Mouse (Mus musculus) left cerebral cortex, postnatal 14 days (tissue): Measurements from ENCODE around the gene Tcf20. TPM values are rescaled to one million over a fixed set of nuclear protein-coding genes. Genes with fewer than 3 reads are reported as not detected.
"Not testable (repeated sequence)": the region's sequence is repeated elsewhere in the genome, so short reads cannot be mapped to it uniquely, and the experiment has no call there.

ENCODE experiments used
- DNase-seq, 2 experiments: peaks; one replicate each; pipeline ENCODE4 v3.0.0; 2021 to 2022; ENCODE audit warnings: low spot score in 2 of 2, mixed read lengths in 1 of 2
- intact Hi-C: fragments of 180-260 bp; cut with DNase I; formaldehyde crosslinking; loops from one replicate; pipeline ENCODE4 v1.15.1; 2025
- total RNA-seq, 2 experiments: library from RNA; stranded (reverse); gene quantifications; 2 replicates each; pipeline ENCODE4 v1.2.3; 2021

The Tcf20 gene
- total RNA-seq, 2 experiments from 2014 or later: 127 to 151 TPM

- no peak for DNase-seq
- intact Hi-C loops: no loop called here
Measured at GRCm38 (mm10) chr15:82872037-82872436, 115.6 kb downstream of the Tcf20 start.

- intact Hi-C loops, DNase-seq: not testable (repeated sequence)
Measured at GRCm38 (mm10) chr15:82866286-82866685, 121.4 kb downstream of the Tcf20 start.

GRCm38 (mm10) chr15:82863674-82864073 is 124.0 kb downstream of the Tcf20 start:
- no peak for DNase-seq
- intact Hi-C loops: no loop called here

- intact Hi-C loops: no loop called here
- peak; percentile 27 to 35 for DNase-seq
Measured at GRCm38 (mm10) chr15:82856652-82857378, 130.9 kb downstream of the Tcf20 start.

DNA sequence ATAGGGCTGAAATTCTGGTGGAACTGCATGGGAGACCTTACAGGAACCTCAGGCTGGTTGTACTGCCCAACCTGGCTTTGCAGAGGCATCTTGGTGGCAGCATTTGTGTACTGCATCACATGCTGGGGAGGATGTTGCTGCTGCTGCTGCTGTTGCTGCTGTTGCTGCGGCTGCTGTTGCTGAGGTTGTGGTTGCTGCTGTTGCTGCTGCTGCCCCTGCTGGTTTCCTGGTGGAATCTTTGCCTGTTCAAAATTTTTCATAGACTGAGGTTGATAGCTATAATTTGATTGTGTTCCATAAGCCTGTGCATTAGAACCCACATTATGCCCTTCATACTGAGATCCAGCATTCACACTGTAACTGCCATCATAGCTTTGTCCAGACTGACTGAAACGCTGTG is 131.6 kb downstream of the Tcf20 start:
- DNase-seq: peak in 1 of 2 experiments; percentile 17
- intact Hi-C loops: no loop called here

GRCm38 (mm10) chr15:82839146-82839545 is 148.5 kb downstream of the Tcf20 start:
- DNase-seq: no peak
- intact Hi-C loops: no loop called here

- intact Hi-C loops: no loop called here
- no peak for DNase-seq
Measured at GRCm38 (mm10) chr15:82829917-82830316, 157.8 kb downstream of the Tcf20 start.

DNA sequence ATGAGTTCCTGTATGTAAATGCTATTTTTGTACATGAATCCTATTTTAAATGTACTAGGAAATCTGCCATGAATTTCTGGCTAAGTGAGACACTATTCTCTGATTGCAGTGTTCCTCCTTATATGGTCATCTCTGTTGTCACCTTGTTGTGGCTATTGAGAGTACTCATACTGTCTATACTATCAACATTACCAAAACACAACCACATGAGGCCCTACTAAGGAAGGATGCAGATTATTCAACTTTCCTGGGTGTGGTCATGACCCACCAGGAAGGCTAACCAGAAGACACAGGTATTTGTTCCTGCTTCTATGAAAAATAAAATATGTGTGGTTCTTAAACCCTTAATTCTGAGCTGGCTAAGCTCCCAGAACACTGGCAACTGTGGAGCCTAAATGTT is 161.8 kb downstream of the Tcf20 start:
- intact Hi-C loops: no loop called here
- DNase-seq: no peak

DNA sequence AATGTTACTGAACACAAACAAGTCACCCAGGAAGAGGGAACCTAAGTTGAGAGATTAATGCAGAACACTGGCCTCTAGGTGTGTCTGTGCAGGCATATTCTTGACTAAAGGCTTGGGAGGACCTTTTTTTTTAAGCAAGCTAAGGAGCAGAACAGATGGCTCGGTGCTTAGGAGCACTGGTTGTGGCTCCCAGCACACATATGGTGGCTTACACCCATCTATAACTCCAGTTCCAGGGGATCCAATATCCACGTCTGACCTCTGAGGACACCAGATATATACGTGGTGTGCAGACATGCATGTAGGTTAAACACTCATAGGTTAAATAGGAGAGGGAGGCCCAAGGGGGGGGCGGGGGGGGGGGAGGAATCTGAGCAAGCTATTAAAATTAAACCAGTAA is 165.3 kb downstream of the Tcf20 start:
- intact Hi-C loops: no loop called here
- DNase-seq: no peak

GRCm38 (mm10) chr15:82821657-82822056 is 166.0 kb downstream of the Tcf20 start:
- DNase-seq: no peak
- intact Hi-C loops: no loop called here

DNA sequence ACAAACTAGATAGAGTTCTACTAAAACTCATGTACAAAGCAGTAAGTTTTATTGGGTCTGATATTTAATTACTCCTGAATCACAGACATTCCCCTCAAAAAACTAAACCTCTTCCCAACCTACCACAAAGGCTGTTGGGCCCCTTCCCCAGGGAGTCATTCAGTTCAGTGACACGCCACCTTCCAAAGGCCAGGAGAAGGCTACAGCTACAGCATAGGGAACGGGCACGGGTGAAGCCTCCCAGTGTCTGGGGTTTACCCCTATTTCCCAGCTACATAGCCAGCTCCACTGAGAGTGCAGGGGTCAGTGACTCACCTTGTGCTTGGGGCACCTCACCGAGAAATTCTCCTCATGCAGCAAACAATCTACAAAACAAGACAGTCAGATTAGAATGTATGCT is 172.4 kb downstream of the Tcf20 start:
- intact Hi-C loops: loop anchor here (10.0 kb wide), 1 partner anchor 700 kb away; the partner anchor contains the start of gene Ttll1
- no peak for DNase-seq

DNA sequence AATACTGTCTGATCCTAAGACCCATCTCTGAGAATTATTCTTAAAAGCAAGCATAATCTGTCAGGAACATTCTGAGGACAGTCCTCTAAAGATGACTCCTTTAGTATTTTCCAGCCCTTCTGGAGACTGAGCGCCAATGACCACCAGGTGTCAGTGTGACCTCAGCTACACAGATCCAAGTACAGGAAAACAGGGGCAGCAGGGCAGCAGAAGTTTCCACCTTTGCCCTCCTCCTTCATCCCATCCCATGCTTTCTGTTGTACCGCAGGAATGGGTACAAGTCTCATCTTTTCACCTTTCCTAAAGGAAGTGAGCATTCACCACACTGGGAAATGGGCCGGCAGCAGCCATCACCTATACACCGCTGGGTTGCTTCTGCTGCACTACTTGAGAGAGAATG is 172.9 kb downstream of the Tcf20 start:
- peak; percentile 59 for DNase-seq
- intact Hi-C loops: loop anchor here (5.0 to 10.0 kb wide), 3 partner anchors 82 to 700 kb away; partner anchors contain the start of gene Ttll1

- DNase-seq: no peak
- intact Hi-C loops: loop anchor here (5.0 to 10.0 kb wide), 3 partner anchors 83 to 700 kb away; partner anchors contain the start of gene Ttll1
Measured at GRCm38 (mm10) chr15:82814321-82814720, 173.4 kb downstream of the Tcf20 start.

GRCm38 (mm10) chr15:82810556-82810955 is 177.1 kb downstream of the Tcf20 start:
- intact Hi-C loops: loop anchor here (5.0 to 10.0 kb wide), 3 partner anchors 87 to 704 kb away; partner anchors contain the start of gene Ttll1
- DNase-seq: no peak

DNA sequence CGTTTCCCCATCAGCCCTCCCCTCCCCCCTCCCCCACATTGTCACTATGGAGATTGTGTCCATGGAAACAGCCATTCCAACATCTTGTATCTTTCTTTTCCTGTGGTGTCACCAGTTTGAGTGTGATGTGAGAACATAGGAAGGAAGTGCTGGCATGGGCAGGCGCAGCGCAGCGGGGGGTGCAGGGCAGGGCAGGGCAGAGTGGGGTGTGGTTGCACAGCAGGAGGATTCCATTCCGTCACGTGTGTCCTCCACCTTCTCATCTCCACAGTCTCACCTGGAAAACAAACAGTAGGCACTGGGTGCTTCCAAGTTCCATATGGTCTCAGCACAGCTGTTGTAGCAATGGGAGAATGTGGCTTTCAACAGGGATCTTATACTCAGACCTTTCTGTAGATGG is 178.2 kb downstream of the Tcf20 start:
- no peak for DNase-seq
- intact Hi-C loops: loop anchor here (5.0 to 10.0 kb wide), 2 partner anchors 313 to 395 kb away; partner anchors contain the start of gene Rrp7a

- no peak for DNase-seq
- intact Hi-C loops: loop anchor here (5.0 to 10.0 kb wide), 2 partner anchors 315 to 398 kb away; partner anchors contain the start of gene Rrp7a
Measured at GRCm38 (mm10) chr15:82806969-82807763, 180.5 kb downstream of the Tcf20 start.

DNA sequence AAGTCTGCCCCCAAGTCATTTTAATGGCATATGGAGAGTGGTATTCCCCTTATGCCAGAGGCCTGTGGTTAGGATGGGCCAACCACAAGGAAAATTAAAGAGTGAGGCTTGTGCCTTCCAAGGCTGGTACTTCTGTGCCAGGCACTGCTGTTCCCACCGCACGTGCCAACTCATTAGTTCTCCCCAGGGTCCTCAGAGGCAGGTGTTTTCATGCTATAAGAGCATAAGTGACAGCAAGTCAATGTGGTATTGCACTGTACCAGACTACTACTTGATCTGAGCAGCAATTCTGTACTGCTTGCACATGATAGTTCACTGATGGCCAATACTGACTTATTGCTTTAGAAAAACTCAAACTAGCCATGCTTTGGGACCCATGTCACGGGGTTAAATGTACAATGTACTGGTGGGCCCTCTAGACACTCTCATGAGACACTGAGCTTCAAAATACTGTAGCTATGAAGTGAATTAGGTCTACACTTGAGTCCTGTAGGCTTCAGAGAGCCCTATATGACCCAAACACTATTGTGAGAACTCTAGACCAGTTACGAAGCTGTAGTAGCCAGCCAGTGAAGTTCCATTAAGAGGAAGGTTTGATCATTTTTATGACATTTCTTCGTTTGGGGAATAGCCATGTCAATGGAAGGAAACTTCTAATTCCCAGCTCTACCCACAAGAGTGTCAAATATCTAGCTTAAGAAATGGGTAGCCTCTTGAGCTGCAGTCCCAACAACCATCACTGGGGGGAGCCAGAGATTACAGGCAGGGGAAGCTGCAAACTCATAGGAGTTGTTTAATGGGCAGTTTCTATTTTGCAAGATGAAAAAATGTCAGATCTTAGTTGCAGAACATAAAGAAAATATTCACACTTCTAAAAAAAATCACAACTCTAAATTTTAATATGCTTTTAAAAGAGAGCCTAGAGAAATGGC is 182.7 kb downstream of the Tcf20 start:
- peak; percentile 84 to 91 for DNase-seq
- intact Hi-C loops: loop anchor here (5.0 to 10.0 kb wide), 2 partner anchors 317 to 400 kb away; partner anchors contain the start of gene Rrp7a

- intact Hi-C loops: no loop called here
- DNase-seq: no peak
Measured at GRCm38 (mm10) chr15:82795936-82796440, 191.7 kb downstream of the Tcf20 start.

DNA sequence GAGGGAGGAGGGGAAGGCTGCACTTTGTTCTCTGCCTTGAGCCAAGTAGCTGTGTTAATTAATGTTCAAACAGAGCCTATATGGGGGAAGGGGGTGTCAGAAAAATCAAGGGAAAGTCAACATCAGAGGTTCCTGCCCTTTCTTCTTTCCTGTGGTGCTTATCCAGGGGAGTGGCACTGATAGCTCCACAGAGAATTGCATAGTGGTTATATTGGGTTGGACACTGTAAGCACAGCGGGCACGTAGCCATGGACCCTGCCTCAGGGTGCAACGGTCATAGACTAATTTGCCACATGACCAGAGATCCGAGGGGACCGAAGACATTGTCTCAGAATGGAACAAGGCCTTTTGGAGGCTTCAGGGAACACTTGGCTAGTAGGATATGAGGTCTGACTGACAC is 193.4 kb downstream of the Tcf20 start, which contains the start of gene Cyp2d26:
Cyp2d26 (minus strand) TSS at position 18 of the 400 bp plus-strand sequence.
- intact Hi-C loops: no loop called here
- DNase-seq: no peak
